Mouse (Mus musculus) E14TG2a.4 (cell line): ENCODE results near the gene Tbp.

Experiments
- H3K27me3 ChIP-seq: 2 replicates; pipeline ENCODE4 v1.6.1; 2014; ENCODE audit warnings: low read length, control low read depth; ENCODE audit not compliant: insufficient read depth
- H3K36me3 ChIP-seq: 2 replicates; pipeline ENCODE4 v1.6.1; 2014; ENCODE audit warnings: low read length, control low read depth; ENCODE audit not compliant: insufficient read depth
- H3K4me1 ChIP-seq: replicated peaks from 2 replicates; pipeline ENCODE4 v1.6.1; 2014; ENCODE audit warnings: low read depth, low read length, control low read depth
- H3K4me3 ChIP-seq: replicated peaks from 2 replicates; pipeline ENCODE4 v1.5.1; 2014; ENCODE audit warnings: mild to moderate bottlenecking, low read length
- H3K9me3 ChIP-seq: 2 replicates; pipeline ENCODE4 v1.6.1; 2014; ENCODE audit warnings: low read length, control low read depth
- CTCF ChIP-seq: conservative IDR thresholded peaks from 2 replicates; pipeline ENCODE4 v1.5.1; 2014; ENCODE audit warnings: low read length
- NANOG ChIP-seq: IDR thresholded peaks from 2 replicates; pipeline ENCODE4 v1.6.1; 2014; ENCODE audit warnings: borderline replicate concordance, low read length, mixed read lengths
- POU5F1 ChIP-seq: IDR thresholded peaks from 2 replicates; pipeline ENCODE4 v1.6.1; 2014; ENCODE audit warnings: low read length, borderline replicate concordance

Gene Tbp

DNA sequence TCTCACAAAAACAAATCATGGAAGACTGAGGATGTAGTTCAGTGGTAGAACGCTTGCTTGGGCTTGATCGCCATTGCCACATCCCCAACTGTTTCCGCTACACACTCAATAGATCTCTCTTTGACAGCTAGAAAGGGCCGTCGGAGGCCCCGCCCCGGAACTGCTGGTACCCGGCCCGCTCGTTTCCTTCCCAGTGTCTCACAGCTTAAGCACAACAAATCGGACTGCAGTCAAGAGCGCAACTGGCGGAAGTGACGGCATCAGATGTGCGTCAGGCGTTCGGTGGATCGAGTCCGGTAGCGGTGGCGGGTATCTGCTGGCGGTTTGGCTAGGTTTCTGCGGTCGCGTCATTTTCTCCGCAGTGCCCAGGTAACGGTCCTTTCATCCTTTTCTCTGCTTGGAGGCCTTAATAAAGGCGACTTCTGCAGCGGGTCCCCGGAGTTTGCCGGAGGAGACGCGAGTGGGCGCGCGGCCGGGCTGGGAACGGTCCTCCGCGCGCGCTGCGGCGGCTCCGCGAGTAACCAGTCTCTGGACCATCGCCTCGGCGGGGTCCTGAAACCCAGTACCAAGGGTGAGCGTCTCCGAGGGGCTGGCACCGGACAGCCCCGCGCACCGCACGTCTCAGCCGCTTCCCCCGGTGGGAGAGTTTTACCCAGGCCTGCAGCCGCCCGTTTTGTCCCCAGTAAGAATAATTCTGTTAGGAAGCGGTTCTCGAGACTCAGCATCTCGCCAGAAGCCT is at the start of gene Tbp, which contains the start of gene Psmb1:
TSS of gene Tbp (plus strand) at position 233 of the 739 bp plus-strand sequence.
TSS of gene Psmb1 (minus strand) at position 96 of the 739 bp plus-strand sequence.
- Histone ChIP-seq H3K9me3 (no peaks in the 10 kb centered on the region), H3K4me3 (peak within 1 kb of the TSS; percentile 99), H3K36me3 (peaks cover 53% of the 10 kb centered on the region), H3K4me1 (peaks cover 57% of the 10 kb centered on the region), H3K27me3 (no peaks in the 10 kb centered on the region)
- TF ChIP-seq NANOG (no peak), POU5F1 (no peak), CTCF (no peak)

DNA sequence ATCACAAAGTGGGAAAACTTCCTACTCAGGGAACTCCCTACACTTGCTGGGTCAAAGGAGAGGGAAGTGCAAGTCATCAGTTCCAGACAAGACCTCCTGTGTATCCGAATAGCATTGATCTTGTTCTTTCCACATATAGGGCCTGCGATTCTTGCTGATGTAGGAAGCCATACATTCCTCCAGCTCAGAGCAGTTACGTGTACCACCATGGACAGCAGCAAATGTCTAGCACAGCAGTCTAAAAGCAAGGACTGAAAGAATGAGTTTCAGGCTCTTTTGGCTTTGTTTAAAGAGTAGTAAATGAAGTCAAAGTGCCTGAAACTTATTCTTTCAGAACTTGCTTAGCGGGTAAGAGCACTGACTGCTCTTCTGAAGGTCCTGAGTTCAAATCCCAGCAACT is 44.5 kb upstream of the Tbp start:
- no peak overlapping the region for H3K4me3 ChIP-seq
- no peaks in the 10 kb centered on the region for H3K9me3 ChIP-seq
- H3K27me3 ChIP-seq: 0 out of 2 replicates have a peak, but pooled peaks cover 5% of the 10 kb centered on the region
- no peaks in the 10 kb centered on the region for H3K36me3 ChIP-seq
- TF ChIP-seq NANOG: no peak
- no peak for TF ChIP-seq POU5F1
- TF ChIP-seq CTCF: no peak
- no peaks in the 10 kb centered on the region for H3K4me1 ChIP-seq

DNA sequence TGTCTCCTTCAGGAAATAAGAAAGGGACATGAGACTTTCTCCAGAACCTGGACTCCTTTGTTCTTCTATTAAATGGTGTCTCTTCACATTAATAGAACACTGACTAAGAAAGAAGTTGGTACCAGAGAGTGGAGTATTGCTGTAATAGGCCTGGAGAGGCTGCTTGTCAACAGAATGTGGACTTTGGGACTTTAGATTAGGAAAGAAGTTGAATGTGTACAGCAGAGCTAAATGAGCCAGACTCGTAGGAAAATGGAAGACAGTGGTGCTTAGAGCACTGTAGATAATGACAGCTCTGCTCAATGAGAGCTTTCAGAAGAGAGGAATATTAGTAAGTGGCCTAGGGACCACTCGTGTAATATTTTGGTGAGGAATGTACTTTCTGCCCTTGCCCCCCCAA is 43.1 kb upstream of the Tbp start:
- H3K4me3 ChIP-seq: no peak overlapping the region
- H3K9me3 ChIP-seq: no peaks in the 10 kb centered on the region
- H3K36me3 ChIP-seq: no peaks in the 10 kb centered on the region
- H3K27me3 ChIP-seq: 0 out of 2 replicates have a peak, but pooled peaks cover 5% of the 10 kb centered on the region
- no peaks in the 10 kb centered on the region for H3K4me1 ChIP-seq
- TF ChIP-seq NANOG (no peak), CTCF (no peak), POU5F1 (no peak)

DNA sequence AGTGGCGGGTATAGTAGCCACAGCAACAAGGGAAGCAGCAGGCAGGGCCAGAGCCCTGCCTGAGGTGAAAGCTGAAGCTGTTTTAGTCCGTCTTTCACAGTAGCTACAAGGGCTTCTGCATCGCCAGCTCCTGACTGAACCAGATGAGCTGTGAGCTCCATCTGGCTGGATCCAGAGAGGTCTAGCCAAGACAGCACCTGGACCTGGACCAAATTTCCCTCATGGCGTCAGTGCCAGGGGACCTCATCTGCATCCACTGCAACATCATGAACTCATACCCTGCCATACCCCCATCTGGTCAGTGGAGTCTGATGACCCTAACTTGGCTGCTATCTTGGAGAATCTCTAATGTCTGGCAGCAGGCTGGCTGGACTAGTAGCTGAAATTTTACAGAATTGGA is 39.9 kb upstream of the Tbp start:
- no peaks in the 10 kb centered on the region for H3K36me3 ChIP-seq
- TF ChIP-seq POU5F1: no peak
- no peak for TF ChIP-seq NANOG
- TF ChIP-seq CTCF: no peak

DNA sequence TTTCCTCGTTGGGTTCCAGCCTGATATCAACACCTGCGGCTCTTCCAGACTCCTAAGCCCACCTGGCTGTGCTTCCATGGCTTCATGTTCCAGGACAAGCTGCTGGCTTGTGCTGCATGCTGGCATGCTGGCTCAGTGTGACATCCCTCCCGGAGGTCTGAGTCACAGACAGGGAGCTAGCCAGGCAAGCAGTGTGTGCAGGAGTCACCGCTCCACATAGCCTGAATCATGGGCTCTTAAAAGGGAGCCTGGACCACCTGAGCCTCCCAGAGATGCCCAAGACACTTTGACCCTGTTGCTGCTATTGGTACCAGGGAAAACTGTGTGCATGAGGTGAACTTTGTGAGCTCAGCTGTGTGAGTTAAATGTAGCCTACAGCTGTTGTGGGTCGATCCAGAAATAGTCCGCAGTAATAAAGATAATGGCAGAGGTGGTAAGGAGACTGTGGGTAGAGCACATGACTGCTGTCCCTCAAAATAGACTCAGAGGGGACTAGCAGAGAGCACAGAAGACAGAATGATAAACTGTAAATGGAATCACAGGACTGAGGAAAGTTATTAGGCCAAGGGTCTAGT is 37.7 kb upstream of the Tbp start:
- Histone ChIP-seq H3K4me3 (no peak overlapping the region), H3K9me3 (no peaks in the 10 kb centered on the region), H3K27me3 (no peaks in the 10 kb centered on the region), H3K4me1 (no peaks in the 10 kb centered on the region), H3K36me3 (peaks cover 11% of the 10 kb centered on the region)
- TF ChIP-seq CTCF (no peak), POU5F1 (no peak), NANOG (no peak)

More for the DNA sequence above, 39.9 kb upstream of the Tbp start:
- no peaks in the 10 kb centered on the region for H3K4me1 ChIP-seq
- H3K9me3 ChIP-seq: no peaks in the 10 kb centered on the region
- no peak overlapping the region for H3K4me3 ChIP-seq
- no peaks in the 10 kb centered on the region for H3K27me3 ChIP-seq

- no peak overlapping the region for H3K4me3 ChIP-seq
- H3K9me3 ChIP-seq: no peaks in the 10 kb centered on the region
- TF ChIP-seq NANOG: no peak
- peak; percentile 89 for TF ChIP-seq CTCF
- no peak for TF ChIP-seq POU5F1
- H3K27me3 ChIP-seq: no peaks in the 10 kb centered on the region
- H3K4me1 ChIP-seq: no peaks in the 10 kb centered on the region
- H3K36me3 ChIP-seq: peaks cover 49% of the 10 kb centered on the region
Measured at GRCm38 (mm10) chr17:15467669-15468068, 32.0 kb upstream of the Tbp start.

- Histone ChIP-seq H3K9me3 (no peaks in the 10 kb centered on the region), H3K4me3 (no peak overlapping the region), H3K27me3 (no peaks in the 10 kb centered on the region), H3K4me1 (no peaks in the 10 kb centered on the region), H3K36me3 (peaks cover 81% of the 10 kb centered on the region)
- TF ChIP-seq CTCF: peak; percentile 38
- TF ChIP-seq POU5F1: no peak
- TF ChIP-seq NANOG: no peak
Measured at GRCm38 (mm10) chr17:15472671-15473070, 27.0 kb upstream of the Tbp start.

- Histone ChIP-seq H3K4me3 (no peak overlapping the region), H3K27me3 (no peaks in the 10 kb centered on the region), H3K9me3 (no peaks in the 10 kb centered on the region), H3K4me1 (peaks cover 20% of the 10 kb centered on the region), H3K36me3 (peaks cover 74% of the 10 kb centered on the region)
- no peak for TF ChIP-seq CTCF
- TF ChIP-seq POU5F1: no peak
- no peak for TF ChIP-seq NANOG
Measured at GRCm38 (mm10) chr17:15490542-15490941, 9.1 kb upstream of the Tbp start.
